Mouse (Mus musculus) adrenal gland, postnatal 14 days (tissue): ENCODE measurements at regions not wholly inside any gene's neighbourhood (a gene's known extent, or its start where the extent isn't known, plus 50 kb on each side); places are given as distances from the start of the nearest gene placed in this dataset.

Source experiments
- DNase-seq: peaks from one replicate; pipeline ENCODE4 v3.0.0; 2021; ENCODE audit warnings: mixed read lengths

GRCm38 (mm10) chr5:39173491-39173890 is 296.9 kb upstream of the Clnk start:
- no peak for DNase-seq

- DNase-seq: no peak
Measured at GRCm38 (mm10) chr5:39159651-39160050, 283.0 kb upstream of the Clnk start.

- DNase-seq: no peak
Measured at GRCm38 (mm10) chr5:39155763-39156162, 279.2 kb upstream of the Clnk start.

- no peak for DNase-seq
Measured at GRCm38 (mm10) chr5:39153291-39153794, 276.7 kb upstream of the Clnk start.

DNA sequence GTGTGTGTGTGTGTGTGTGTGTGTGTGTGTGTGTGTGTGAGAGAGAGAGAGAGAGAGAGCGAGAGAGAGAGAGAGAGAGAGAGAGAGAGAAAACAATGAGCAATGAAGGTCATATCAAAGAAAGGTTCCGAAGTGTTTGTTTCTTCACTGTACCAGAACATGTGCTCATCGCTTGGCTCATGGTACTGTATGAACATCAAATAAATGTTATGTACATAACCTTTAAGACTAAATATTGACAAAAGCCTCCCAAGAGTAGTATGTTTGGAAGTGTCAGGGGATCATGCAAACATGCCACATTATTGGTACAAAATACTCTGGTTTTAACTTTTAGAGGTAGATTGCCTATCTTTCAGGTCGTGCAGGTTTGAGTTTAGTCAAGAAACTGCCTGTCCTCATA is 275.3 kb upstream of the Clnk start:
- no peak for DNase-seq

- no peak for DNase-seq
Measured at GRCm38 (mm10) chr5:39150891-39151290, 274.3 kb upstream of the Clnk start.

GRCm38 (mm10) chr5:39145658-39146057 is 269.0 kb upstream of the Clnk start:
- no peak for DNase-seq

DNA sequence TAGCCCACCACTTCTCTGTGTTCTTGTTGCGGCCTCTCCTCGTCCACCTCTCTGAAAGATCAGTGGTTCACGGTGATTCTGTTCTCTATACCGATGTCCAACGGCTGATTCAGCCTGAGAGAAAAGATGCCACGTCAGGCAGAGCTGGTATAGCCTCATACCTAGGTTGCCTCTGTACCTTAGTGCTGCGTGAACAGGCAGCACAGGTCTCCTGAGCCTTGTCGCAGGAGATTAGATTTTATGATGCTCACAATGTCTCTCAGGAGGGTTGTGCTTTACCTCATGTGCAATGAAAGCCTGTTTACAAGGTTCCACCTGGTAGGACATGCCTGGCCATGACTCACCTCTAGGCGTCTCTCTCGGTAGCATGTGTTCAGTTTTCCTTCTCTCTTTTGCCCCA is 267.6 kb upstream of the Clnk start:
- no peak for DNase-seq

GRCm38 (mm10) chr5:39143648-39144047 is 267.0 kb upstream of the Clnk start:
- DNase-seq: peak; percentile 60

- no peak for DNase-seq
Measured at GRCm38 (mm10) chr5:39138375-39138774, 261.8 kb upstream of the Clnk start.

DNA sequence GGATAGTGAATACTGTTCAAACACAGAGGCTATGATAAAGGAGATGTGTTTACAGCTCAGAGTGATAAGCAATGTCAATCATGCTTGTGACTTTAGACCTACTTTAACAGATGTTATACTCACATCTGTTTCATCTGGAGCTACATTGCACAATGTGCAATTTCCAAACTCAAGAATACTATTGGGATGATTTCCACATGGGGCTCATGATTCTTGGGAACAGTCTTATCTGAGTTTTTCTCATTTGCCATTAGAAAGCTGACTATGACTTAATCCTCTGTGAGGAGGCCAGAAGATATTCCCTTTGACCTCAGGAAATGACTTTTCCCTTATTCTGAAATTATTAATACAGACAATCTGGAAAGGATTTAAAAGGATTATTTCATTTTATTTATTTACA is 252.3 kb upstream of the Clnk start:
- DNase-seq: no peak

DNA sequence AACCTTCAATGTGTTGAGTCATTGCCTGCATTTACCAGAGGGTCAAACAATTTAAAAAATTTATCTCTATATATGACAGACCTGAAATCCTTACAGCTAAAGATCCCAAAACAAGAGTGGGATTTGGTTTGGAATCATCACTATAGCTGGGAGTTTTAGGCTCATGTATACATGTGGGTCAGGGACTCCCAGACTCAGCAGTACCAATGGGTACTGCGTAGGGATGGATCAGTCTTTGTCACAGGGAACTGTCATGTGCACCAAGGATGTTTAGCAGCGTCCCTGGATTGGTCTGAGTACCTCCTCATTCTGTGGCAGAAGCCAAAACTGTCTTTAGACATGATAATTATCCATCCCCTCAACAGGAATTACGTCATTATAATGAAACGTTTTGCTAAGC is 250.2 kb upstream of the Clnk start:
- DNase-seq: no peak

DNA sequence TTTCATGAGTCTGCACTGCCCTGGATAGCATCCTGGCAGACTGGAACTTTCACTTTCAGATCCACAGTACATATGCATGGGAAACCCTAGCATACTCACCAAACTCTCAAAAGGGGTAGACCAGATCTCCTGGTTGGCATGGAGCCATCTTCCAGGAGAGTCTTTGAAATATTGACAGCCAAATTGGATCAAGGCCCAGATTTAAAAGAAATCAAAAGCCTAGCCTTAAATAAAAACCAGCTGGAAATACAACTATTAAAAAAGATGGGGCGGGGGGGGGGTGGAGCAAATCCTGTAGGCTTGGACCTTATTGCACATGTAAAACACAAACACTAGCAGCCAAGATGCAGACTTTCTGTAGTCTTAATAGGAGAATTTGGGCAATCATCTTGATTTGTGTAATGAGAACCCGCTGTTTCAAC is 249.7 kb upstream of the Clnk start:
- peak; percentile 14 for DNase-seq

- DNase-seq: peak; percentile 67
Measured at GRCm38 (mm10) chr5:39110336-39110735, 233.7 kb upstream of the Clnk start.

DNA sequence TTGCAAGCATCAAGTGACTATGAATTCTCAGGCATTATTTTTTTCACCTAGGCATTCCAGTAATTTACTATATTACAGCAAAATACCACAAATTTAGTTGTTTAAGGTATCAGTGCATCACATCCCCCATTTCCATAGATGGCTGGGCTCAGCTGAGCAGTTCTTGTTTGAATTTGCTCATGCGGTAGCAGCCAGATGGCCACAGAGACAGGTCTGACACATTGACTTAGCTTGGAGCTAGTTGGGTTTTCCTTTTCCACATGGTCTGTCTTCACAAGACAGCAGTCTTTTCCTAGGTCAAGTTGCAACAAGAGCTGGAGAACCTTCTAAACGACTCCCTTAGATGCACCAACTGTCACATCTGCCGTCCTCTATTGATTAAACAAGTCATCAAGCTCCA is 232.9 kb upstream of the Clnk start:
- DNase-seq: no peak

DNA sequence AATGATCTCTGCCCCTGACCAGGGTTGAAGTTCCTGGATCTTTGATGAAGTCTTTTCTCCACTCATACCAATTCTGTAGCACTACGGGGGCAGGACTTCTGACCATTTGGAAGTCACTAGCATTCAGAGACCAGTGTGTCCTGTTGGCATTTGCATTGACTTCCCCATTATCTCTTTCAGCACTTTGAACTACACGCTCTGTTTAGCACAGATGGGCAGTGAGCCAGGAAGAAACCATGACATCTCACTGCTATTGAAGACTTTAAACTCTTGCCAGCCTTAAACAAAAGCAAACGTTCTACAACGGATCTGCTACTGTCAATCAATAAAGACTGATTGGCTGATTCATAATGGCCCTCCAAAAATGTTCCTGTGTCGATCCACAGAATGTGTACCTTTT is 222.5 kb upstream of the Clnk start:
- peak; percentile 13 for DNase-seq

GRCm38 (mm10) chr5:39094875-39095274 is 218.3 kb upstream of the Clnk start:
- no peak for DNase-seq

GRCm38 (mm10) chr5:39076555-39077178 is 200.1 kb upstream of the Clnk start:
- DNase-seq: no peak

DNA sequence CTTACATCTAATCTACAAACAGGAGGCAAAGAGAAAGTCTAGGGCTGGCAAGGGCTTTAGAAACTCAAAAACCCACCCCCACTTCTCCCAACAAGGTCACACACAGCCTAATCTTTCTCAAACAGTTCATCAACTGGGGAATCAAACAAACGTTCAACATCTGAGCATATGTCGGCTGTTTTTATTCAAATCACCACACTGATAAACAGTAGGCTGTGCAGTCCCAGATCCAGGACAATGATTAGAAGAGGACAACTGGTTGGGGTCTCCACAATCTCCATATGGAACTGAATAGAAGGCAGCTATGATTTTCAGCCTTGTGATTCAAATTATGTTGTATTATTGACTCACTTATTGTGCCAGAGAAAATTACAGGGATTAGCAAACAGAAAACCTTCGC is 193.1 kb upstream of the Clnk start:
- no peak for DNase-seq

DNA sequence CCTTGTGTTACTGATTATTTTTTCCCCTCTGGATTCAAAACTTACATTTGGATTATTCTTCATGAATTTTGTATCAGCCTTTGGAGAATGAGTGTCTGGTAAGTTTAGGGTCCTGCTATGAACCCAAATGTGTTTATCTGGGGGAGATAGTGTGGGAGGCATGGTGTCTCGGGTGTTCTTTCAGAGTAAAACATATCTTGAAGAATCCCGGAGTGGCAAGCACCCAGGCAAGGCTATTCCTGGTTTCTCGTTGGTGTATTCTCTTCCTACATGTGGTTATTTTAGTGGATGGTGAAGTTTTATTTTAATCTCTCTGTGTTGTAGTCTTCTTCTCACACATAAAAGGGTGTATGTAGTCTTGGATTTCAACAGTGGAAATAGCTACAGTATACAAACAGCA is 186.4 kb upstream of the Clnk start:
- DNase-seq: no peak

DNA sequence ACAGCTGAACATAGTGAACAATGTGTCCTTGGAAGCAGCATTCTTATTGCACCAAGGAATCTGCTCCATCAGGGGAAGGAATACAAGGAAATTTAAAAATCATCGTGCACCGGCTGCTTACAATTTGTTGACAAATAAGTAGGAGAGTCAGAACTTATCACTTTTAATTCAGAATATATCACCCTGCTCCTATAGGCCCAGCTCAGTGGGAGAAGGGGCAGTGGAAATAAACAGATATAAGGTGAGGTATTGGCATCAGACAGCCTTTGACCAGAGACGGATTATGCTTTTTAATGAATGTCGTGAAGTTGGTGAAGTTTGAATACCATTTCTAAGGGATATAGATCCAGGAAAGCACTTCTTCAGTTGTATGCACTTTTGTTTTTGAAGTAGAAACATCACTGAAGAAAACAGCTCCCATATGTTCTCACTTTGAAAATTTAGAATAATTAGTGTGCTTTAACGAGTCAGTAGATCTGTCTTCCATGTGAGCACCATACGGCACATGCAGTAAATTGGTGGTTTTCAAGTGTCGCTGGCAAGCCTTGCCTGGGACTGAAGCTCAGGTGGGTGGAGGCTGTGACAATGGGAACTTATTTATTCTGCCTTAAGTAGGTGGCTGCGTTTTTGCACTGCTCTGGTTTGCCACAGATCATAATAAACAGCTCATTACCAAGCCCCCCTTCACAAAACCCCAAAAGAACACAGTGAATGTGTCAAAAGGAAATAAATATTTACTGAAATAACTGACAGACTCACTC is 176.1 kb upstream of the Clnk start:
- DNase-seq: no peak

DNA sequence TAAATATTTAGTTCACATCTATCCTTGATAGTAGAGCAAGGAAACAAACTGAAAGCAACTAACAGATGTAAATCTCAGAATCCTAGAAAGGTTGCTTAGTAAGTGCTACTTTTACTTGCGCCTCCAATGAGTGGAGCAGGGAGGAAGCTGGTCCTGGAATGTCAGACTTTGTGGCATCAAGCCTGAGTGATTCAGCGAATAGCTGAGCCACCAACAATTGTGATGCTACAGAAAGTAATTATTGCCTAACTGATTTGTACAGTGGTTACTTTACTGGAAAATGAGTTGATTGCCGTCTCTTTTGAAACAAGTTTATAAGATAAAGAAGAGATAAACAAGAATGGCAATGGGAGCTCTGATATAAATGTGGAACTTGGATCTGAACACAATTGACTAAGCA is 173.9 kb upstream of the Clnk start:
- peak; percentile 27 for DNase-seq

DNA sequence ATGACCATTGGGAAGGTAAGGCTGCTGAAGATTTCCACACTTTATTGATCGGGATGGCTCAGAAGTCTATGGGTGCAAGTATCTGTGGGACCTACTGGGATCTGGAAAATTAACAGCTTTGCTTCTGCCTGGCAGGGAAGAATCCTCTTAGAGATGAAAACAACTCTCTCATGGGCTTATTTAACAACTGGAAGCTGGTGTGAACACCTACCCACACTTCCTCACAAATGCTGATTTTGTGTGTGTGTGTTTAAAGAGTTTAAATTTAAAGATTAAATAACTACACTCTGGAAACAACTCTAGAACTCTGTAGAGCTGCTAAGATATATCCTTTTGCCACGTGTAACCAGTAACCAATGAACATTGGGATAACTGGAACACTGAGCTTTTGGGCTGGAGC is 172.5 kb upstream of the Clnk start:
- no peak for DNase-seq

DNA sequence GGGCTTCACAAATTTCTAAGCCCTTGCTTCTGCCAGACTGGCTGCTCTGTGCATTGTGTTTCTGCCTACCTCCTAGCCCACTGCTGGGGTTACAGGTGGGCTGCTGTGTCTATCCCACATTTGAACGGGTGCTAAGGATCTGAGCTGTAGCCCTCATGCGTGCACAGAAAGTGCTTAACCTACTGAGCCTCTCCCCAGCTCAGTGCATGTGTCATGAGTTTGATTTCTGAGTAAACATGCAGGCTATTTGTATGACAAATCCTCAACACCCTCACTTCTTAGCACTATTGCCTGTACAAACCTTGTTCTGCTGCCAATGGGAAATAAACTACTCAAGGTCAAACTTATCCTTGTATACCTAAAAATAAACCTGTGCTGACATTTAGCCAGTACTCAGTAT is 163.9 kb upstream of the Clnk start:
- peak; percentile 4 for DNase-seq
